Mouse (Mus musculus) spleen, postnatal 36 days (tissue): ENCODE data around the gene Col15a1.
A peak's percentile ranks its signal among the peaks of the same experiment; 100 is the strongest.

Source experiments
- DNase-seq, 2 experiments: peaks; one replicate each; pipeline ENCODE4 v3.0.0; 2022; ENCODE audit warnings: low spot score in 2 of 2, mixed read lengths in 1 of 2

Gene Col15a1

DNA sequence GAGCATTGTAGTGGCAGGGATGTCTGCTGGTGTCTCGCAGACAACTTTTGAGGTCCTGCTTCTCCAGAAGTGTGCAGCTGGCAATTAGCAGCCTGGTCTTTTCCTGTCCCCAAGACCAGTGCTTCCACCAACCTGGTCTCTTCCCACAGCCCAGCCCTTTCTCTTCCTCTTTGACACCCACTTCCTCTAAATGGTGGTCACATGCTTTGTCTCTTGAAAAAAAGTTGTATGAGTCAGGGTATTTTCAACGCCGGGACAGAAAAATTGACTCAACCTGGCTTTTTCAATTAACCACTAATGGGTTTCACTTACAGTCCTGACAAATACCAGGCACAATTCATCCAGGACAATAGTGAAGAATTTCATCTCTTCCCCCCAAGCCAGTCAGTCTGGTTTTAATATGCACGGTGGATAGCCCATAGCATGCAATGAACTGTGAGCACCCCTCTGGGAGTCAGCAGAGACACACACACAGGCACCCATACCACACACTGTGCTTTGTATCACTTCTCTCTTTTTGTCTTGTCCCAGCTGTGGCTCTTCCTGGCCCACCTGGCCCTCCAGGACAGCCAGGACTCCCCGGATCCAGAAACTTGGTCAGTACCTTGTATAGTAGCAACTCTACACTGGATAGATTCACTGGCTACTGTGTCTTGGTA is 95.5 kb downstream of the Col15a1 start:
- DNase-seq: peak; percentile 67 to 70

DNA sequence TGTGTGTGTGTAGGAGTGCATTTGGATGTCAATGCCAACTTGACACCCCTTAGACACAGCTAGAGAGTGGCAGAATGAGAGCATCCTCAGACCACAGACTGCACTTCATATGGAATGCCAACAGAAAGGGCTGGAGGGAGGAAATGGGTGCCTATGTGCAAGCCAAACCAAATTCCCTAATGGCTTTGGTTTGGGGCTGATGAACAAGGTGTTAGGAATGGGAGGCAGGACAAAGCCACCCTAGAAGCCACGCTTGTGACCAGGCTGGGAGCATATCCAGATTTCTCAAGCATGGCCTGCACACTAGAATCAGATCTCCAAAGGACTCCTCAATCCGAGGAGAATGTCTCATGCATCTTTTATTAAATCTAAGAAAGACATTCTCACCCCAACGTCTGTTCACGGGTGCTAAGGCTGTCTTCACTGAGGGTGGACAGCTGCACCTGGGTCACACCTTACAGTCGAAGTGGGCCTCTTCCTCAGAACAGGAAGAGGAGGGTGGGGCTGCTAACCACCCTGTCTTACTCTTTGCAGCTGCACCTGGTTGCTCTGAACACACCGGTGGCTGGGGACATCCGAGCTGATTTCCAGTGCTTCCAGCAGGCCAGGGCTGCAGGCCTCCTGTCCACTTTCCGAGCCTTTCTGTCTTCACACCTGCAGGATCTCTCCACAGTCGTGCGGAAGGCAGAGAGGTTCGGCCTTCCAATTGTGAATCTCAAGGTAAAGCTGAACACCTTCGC is 102.1 kb downstream of the Col15a1 start:
- DNase-seq: peak; percentile 48 to 59

DNA sequence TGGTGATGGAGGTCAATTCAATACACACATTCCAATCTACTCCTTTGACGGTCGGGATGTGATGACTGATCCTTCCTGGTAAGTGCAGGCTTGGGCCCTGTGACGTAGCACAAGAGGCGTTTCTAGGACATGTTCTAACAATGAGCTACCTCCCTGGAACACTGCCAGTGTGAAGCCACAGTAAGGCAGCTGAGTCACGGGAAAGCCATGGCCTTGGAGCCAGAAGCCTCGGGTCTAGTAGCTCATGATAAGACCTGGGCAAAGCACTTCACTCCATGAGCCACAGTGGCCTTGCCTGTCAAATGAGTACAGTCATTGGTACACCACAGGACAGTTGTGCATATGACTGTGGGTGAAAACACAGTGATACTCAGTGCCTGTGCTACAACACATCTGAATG is 102.9 kb downstream of the Col15a1 start:
- peak in 1 of 2 experiments; percentile 27 for DNase-seq

DNA sequence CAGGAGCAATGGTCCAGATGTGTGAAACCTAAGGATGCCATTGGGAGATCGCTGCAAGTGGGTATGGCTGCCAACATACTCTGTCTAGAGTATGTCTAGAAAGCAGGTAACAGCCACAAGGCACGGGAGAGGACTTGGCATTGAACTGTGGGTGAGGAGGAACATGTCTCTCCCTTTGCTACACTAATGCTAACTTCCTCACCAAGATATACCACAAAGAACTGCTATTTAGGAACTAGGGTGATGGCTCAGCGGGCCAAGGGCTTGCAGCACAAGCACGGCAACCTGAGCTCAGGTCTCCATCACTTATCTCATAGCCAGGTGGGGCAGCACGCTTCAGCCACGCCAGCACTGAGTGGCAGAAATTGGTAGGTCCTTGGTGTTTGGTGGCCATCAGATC is 103.5 kb downstream of the Col15a1 start:
- peak in 1 of 2 experiments; percentile 36 for DNase-seq

DNA sequence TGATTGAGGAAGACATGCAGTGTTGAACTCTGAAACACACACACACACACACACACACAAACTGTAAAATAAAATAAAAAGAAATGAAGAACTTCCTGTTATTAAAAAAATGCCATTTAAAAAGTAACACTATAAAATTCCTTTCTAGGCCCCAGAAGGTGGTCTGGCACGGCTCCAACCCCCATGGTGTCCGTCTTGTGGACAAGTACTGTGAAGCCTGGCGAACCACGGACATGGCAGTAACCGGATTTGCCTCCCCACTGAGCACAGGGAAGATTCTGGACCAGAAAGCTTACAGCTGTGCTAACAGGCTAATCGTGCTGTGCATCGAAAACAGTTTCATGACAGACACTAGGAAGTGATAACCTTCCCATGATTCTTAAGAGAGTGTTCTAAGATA is 104.0 kb downstream of the Col15a1 start:
- no peak for DNase-seq

DNA sequence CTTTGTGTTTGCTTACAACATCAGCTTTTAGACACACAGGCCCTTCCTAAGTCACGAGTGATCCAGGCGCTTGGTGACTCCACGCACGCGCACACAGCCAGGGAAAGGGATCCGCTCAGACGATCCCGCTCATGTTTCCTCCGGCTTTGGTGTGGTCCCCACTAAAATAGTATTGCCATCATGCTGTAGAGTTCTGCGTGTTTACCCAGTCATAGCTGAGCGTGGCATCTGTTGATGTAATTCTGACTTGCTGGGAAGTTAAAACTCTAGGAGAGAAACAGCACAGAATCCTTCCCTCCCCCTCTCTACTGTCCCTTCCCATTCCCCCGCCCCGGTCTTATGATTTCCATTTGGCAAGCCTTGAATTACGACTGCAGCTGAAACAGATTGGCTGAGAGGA is 104.7 kb downstream of the Col15a1 start:
- DNase-seq: no peak

DNA sequence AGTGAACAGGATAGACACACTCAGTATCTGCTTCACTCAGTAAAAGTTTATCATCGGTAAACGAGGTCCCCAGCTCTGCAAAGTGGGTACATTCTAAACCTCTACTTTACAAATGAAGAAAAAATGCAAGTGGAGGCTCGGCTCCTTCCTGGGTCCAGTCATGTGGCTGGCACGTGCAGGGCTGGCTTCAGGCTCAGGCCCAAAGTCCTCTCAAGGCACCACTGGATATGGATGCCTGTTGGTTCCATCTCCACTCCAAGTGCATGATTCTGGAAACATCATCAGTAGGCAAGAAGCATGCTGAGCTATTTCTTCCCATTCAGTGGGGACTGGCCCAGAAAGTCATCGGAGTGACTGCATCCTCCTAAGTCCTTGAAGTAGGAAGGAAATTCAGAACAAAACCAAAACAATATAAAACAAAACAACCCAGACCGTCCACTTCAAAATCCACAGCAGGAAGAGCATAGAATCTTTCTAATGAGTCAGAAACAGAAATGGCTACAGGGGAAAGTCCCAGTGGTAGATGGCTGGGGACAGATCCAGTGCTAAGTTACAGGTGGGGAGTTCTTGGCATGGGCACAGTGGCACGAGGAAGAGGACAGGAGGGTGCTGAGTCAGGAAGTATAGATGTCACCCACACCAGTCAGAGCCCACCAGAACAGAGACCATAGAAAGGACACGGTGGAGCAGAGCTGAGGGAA is 105.9 kb downstream of the Col15a1 start:
- peak in 1 of 2 experiments; percentile 15 for DNase-seq

DNA sequence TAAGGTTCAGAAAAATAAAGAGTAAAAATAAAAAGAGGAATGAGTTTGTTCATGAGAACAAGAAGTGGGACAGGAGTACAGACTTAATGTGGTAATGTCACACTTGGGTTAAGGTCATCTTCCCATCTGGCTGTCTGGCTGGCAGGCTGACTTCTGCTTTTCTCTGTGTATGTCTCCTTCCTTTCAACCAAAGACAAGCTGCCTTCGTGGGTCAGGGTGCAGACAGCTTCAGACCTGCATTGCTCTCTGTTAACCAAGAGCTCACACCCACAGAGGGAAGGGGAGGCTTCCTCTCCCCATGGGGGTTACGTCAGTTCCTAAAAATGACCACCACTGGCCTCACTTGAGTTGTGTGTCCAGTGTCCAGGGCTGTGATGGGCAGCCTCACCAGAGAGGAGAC is 107.5 kb downstream of the Col15a1 start:
- DNase-seq: peak; percentile 77 to 78

DNA sequence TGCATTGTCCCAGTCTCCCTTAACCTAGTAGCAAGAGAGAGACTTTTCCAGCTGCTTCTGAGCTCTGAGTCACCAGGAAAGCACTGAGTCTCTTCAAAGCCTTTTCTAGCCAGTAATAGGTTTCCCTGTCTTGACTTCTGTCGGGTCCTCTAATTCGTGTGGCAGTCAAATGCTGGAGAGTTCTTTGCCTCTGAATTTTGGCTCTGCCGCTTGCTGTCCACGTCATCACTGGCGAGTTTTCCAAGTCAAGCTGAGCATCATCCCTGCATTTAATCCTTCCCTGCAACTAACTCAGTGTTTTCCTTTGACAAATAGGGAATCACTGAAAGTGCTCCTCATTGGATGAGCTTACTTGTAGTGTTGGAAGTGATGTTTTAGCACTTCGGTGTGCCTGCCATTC is 108.5 kb downstream of the Col15a1 start:
- DNase-seq: no peak

DNA sequence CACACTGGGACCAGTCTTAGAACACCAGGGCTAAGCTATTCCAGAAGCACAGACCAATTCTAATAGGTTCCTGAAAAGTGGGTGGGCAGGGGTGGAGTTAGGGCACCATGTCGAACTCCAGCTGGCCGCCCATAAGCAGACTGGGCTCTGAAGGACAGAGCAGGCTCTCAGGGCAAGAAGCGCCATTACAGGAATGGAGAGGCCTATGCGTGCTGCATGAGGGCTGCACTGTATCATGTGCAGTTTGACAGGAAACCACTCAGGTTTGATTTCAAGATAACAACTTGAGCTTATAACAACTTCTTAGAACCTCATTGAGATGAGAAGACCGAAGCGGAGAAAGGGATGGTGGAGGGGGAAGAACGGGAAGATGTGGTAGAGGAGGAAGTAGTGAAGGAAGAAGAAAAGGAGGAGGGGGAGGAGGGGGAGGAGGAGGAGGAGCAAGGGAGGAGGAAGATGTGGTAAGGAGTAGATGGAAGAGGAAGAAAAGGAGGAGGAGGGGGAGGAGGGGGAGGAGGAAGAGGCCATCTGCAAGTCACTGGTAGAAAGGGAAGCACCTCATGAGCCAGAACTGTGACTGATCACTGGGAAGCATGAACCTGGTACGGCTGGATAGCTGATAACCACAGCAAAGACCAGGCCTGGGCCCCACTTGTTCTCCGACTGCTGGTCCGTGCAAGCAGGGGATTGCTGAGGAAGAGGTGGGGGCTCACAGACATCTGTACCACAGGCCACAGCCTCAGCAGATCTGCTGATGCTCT is 111.8 kb downstream of the Col15a1 start:
- peak; percentile 14 to 25 for DNase-seq

DNA sequence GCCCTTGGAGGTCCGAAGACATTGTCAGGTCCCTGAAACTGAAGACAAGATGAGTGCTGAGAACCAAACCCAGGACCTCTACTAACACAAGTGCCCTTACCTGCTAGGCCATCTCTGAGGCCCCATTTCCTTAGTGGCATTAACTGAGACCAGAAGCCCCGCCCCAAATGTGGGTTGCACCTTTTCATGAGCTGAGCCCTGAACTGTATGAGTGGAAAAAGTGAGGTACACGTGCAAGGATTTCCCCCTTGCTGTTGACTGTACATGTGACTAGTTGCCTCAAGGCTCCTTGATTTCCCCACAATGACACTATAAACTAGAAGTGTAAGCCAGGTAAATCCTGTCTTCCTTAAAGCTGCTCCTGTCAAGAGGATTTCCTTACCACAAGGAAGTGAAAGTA is 114.4 kb downstream of the Col15a1 start:
- DNase-seq: peak; percentile 54 to 68

DNA sequence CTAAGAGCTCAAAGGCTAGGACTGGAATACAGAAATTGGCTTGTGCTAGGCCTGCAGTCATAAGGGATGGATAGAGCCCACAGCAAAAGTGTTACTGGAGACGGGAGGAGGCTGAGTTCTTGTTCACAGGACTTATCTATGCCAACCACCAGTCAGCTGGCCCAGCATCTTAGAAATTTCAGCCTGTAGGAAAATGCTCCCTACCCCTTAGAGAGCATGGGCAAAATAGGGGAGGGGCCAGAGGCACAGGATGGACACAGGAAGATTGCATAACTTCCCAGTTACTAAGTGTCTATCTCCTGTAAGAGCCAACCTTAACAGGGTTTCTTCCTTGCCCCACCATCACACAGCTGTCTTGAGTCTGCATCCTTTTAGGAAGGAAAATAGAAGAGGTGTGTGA is 116.2 kb downstream of the Col15a1 start:
- DNase-seq: no peak

DNA sequence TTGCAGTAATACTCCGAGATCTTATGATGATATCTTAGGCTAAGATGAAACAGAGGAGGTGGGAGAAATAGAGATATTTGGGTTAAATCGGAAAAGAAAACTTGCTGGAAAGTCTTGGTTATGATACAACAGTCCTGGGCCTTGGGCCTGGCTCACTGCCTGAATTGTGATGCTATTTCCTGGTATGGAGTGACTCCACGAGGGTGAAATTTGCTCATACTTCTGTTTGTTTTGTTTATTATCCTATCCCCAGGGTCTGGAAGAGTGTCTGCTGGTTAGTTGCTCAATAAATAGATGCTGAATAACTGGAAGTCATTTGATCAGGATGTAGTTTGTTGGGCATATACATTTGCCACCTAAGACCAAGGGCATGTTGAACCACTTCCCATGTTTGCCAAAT is 119.8 kb downstream of the Col15a1 start:
- no peak for DNase-seq

DNA sequence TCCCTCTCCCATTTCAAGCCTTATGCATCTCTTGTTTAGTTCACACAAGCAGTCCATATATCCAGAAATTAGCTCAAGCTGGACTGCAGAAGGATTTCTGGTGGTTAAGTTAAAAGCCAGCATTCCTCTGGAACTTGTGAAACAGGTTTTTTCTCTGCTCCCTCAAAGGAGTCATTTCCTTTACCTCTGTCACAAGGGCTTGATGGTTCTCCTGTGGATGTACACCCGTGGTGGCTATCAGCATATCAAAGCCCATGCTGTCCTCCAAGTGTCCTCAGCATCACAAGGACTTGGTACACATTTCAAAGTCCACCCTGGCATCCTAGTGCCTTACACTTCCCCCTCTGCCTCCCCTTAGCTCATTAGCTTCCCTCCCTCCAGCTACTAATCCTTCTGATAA is 121.3 kb downstream of the Col15a1 start:
- DNase-seq: no peak

DNA sequence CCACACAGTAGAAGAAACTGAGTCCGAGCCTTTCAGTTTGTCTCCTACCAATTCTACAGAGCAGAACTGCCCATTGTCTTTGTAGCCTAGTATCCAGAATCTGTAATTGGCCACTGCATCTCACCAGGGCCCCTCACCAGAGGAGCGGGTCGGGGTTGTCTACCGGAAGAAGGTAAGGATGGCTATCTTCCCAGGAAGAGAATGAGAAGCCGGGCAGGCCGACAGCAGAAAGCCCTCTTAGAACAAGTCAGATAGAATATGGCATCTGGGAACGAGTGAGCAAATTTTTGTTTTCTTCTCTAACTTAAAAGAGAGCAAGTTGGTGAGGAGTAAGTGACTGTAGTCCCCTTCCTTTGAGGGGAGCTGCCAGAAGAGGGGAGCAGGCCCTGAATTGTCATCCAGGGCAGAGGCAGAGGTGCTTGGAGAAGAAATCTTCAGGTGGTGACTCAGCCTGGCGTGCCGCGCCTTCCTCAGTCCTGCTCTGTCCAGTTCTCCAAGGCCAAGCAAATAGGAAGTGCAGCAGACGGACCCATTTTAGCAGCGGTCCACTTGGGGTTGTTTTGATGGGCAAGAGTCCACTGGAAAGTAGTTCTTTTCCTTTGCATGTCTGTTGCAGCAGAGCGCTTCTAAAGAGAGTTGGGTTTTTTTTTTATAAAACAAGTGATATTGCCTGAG is 122.6 kb downstream of the Col15a1 start:
- no peak for DNase-seq

DNA sequence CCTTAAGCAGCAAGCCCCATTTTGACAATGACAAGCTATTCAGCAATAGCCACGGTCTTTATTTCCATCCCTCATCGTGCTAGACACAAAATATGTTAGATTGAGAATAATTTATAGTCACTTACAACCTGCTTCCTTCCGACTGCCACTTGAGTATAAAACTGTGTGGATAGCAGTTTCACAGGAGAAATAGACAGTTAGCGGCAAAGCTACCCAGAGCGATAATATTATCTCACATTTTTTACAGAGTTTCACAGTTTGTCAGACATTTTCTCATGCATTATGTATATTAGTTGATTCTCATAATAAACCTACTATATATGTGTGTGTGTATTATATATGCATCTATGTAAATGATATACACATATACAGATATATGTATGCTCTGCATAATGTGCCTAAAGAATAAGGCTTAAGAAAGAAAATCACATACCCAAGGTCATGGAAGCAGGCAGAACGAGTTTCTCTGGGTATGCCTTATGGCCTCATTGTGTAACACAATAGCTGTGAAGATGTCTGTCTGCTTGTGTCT is 124.9 kb downstream of the Col15a1 start:
- no peak for DNase-seq

DNA sequence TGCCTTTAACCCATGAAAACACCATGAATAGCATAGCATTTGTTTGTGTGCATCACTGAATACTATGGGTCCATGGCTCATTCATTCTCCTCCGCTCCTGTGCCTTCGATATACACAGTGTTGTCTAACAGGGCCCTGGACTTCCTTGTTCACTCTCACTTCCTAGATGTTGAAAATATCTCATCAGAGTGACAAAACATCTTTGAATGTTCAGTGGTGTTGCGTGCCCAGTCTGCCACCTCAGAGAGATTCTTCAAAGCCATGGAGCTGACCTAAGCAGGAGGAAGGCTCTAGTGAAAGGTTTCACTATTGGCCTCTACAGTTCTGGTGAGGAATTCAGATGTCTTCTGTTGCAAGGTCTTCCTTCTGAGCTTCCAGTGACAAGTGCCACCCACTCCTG is 125.6 kb downstream of the Col15a1 start:
- DNase-seq: no peak

DNA sequence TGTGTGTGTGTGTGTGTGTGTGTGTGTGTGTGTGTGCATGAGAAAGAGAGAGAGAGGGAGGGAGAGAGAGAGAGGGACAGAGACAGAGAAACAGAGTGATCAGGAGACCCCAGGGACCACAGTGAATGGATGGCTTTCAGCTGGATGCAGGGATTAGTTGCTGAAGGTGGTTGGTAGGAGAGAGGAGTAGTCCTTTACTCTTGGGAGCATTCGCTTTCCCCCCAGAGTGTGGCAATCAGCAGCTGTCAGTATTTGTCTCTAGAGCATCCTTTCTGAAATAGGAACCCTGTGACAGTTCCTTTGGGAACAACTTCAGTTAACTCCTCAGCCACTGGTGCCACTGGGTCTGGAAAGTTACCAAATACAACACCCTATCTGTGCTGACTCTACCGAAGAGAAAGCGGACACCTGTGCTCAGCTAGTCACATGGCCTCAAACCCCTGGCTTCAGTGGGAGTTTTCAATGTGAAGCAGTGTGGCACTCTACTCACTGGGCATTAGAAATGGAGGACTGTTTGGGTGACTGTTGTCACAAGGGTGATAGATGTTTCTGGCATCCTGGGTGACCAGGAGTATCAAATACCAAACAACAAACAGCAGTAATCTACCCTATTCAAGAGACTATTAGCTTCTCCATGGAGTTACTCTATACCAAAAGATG is 129.1 kb downstream of the Col15a1 start:
- DNase-seq: no peak

DNA sequence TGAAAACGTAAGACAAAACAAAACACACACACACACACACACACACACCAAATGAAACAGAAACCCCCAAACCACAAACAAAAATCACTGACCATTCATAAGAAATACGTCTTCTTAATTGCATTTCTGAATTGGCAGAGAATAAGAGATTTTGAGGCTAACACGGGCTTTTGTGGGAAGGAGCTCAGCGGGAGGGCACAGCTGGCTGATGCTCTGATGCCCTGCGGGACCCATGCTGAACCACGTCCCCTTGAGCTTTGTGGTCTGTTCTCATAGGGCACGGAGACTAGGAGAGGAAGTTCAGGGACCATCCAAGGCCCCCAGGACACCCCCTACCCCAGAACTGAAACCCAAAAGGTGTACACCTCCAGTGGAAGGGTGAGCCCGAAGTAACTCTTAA is 134.7 kb downstream of the Col15a1 start:
- no peak for DNase-seq

DNA sequence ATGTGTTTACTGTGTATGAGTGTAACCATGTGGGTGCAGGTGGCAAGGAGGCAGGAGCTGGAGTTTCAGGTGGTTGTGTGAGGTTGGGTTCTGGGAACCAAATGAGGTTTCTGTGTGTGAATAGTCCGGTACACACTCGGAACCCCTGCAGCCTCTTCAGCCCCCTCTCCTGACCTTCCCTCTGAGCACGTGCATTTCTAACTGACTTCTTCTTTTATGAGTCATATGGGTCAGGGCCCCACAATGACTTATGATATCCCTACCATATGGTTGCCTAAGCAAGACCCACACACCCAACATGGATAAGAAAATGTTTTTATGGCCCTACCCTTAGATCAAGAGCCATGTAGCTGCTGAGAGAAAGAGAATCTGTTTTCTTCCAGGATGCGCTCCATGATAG is 139.1 kb downstream of the Col15a1 start:
- no peak for DNase-seq

DNA sequence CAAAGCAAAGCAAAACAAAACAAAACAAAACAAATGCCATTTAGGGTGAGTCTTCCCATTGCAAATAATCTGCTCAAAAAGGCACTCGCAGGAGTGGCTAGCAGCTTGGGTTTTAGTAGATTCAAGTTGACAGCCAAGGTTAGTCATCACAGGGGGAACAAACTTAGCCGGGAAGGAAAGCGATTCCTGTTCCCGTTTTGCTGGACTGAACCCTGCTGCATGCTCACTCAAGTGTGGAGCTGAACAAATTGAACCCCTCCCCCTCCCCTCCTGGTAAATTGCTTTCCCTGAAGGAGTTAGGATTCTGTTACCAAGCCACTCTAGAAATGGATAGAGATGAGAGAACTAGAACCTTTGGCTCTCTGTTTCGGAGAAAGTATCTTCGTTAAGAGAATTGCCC is 141.8 kb downstream of the Col15a1 start:
- DNase-seq: no peak
